Mouse (Mus musculus): ENCODE measurements around the gene Nomo1.

DNA sequence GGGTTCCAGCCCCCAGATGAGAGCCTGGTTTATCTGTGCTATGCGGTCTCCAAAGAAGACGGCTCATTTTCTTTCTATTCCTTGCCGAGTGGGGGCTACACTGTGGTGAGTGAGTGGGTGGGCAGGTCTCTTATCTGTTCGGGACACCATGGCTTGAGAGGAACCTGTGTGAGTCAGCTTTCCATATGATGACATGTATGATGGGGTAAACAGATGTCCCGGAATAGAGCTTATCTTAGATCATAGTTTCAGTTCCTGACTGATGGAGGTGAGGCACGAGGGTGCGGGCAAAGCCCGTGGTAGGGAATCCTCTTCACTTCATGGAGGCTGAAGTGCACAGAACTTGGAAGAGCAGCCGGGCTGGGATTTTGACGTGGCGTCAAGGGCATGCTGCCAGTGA, 12.4 kb downstream of the Nomo1 start:
- TF ChIP-seq POLR2A (IDR thresholded peaks at IDR 0.05; ENCODE audit: borderline replicate concordance, insufficient read depth, low read length) = no peak
- no peak for TF ChIP-seq CTCF (IDR thresholded peaks at IDR 0.05; ENCODE audit: borderline replicate concordance, insufficient read depth, low read depth, low read length)
